26 mouse cellular contexts compared by ENCODE assay signal in genomic region chr5:73716941-73717340, GRCm38 (mm10).
"Had no signal": no experiment of that assay in that cellular context is flagged by ENCODE, and none has a peak within 500 bp of the region (broad histone marks: within the 10 kb centered on the region; RNA-seq: fewer than 3 reads in every experiment).

No protein-coding gene starts in this region.

- H3K27me3 ChIP-seq: heart, embryonic 13.5 days; heart, embryonic 15.5 days; hindbrain, embryonic 12.5 days; intestine, embryonic 15.5 days; liver, embryonic 13.5 days; liver, embryonic 15.5 days had no signal

- H3K4me2 ChIP-seq: heart, embryonic 11.5 days; heart, embryonic 13.5 days; heart, embryonic 15.5 days; hindbrain, embryonic 12.5 days; hindbrain, embryonic 14.5 days; intestine, embryonic 15.5 days; liver, embryonic 11.5 days; liver, embryonic 13.5 days; liver, embryonic 15.5 days had no signal

- DNase-seq: gastrocnemius, adult 2 months; gastrocnemius, postnatal 10 days; gastrocnemius, postnatal 25 days; heart, adult 2 months; heart, postnatal 14 days; heart, postnatal 4 days; kidney, adult 18-20 months; kidney, adult 8-10 months; kidney, postnatal 14 days; kidney, postnatal 4 days; liver; liver, embryonic 13.5 days had no signal

- ATAC-seq: hindbrain, embryonic 16.5 days; inflammation-experienced regulatory T-cells, adult 6 months; intestine, embryonic 15.5 days; intestine, postnatal 0 days had no signal

- H3K36me3 ChIP-seq: heart, embryonic 13.5 days; heart, embryonic 15.5 days; hindbrain, embryonic 10.5 days; hindbrain, embryonic 12.5 days; intestine, embryonic 15.5 days; liver, embryonic 13.5 days; liver, embryonic 15.5 days had no signal

- H3K4me1 ChIP-seq: heart, embryonic 13.5 days; heart, embryonic 15.5 days; hindbrain, embryonic 10.5 days; hindbrain, embryonic 12.5 days; intestine, embryonic 15.5 days; liver, embryonic 13.5 days; liver, embryonic 15.5 days had no signal

- H3K4me3 ChIP-seq: gastrocnemius, adult 2 months; heart, adult 2 months; heart, embryonic 13.5 days; heart, embryonic 15.5 days; hindbrain, embryonic 10.5 days; hindbrain, embryonic 12.5 days; intestine, embryonic 15.5 days; layer of hippocampus, adult 2 months; left cerebral cortex, adult 2 months; liver, embryonic 13.5 days; liver, embryonic 15.5 days had no signal

- H3K27ac ChIP-seq: gastrocnemius, adult 2 months; heart, adult 2 months; heart, embryonic 13.5 days; heart, embryonic 15.5 days; hindbrain, embryonic 10.5 days; hindbrain, embryonic 12.5 days; hindbrain, embryonic 14.5 days; intestine, embryonic 15.5 days; layer of hippocampus, adult 2 months; left cerebral cortex, adult 2 months; liver, embryonic 13.5 days; liver, embryonic 15.5 days had no signal

- H3K9me3 ChIP-seq: heart, embryonic 13.5 days; heart, embryonic 15.5 days; hindbrain, embryonic 10.5 days; hindbrain, embryonic 12.5 days; intestine, embryonic 15.5 days; liver, embryonic 13.5 days; liver, embryonic 15.5 days had no signal

- H3K9ac ChIP-seq: heart, embryonic 13.5 days; heart, embryonic 15.5 days; hindbrain, embryonic 12.5 days; hindbrain, embryonic 14.5 days; intestine, embryonic 15.5 days; liver, embryonic 13.5 days; liver, embryonic 15.5 days had no signal
